Mouse (Mus musculus) MEL (cell line): ENCODE results near the gene Map3k4. TPM values are rescaled to one million over a fixed set of nuclear protein-coding genes. Genes with fewer than 3 reads are reported as not detected.

Experiments
- DNase-seq: peaks from one replicate; pipeline ENCODE4 v3.0.0; 2011; ENCODE audit warnings: low read depth, low spot score
- H3K27ac ChIP-seq: 2 replicates; pipeline ENCODE4 v1.5.1; 2012; ENCODE audit warnings: low read depth, mild to moderate bottlenecking, control low read depth, low read length, moderate library complexity; ENCODE audit not compliant: control insufficient read depth
- H3K27me3 ChIP-seq, 2 experiments: fragments of 150-350 bp in 1 of 2; sonication (generic) in 1 of 2; 2 replicates each; pipeline ENCODE4 v1.6.1; 2012; ENCODE audit warnings: low read length in 2 of 2, mild to moderate bottlenecking in 2 of 2, improper control_type of control experiment in 1 of 2, moderate library complexity in 1 of 2; ENCODE audit not compliant: insufficient read depth in 2 of 2, control insufficient read depth in 1 of 2
- H3K36me3 ChIP-seq, 2 experiments: 2 replicates each; pipeline ENCODE4 v1.6.1; 2012 to 2014; ENCODE audit warnings: low read length in 2 of 2, improper control_type of control experiment in 1 of 2, inconsistent platforms in 1 of 2, mild to moderate bottlenecking in 1 of 2; ENCODE audit not compliant: insufficient read depth in 2 of 2, control insufficient read depth in 1 of 2
- H3K4me1 ChIP-seq, 2 experiments: fragments of 150-350 bp in 1 of 2; sonication (generic) in 1 of 2; 2 replicates each; pipeline ENCODE4 v1.6.1; 2012; ENCODE audit warnings: low read length in 2 of 2, improper control_type of control experiment in 1 of 2, mild to moderate bottlenecking in 1 of 2; ENCODE audit not compliant: insufficient read depth in 2 of 2, control insufficient read depth in 1 of 2
- H3K4me3 ChIP-seq, 2 experiments: fragments of 150-350 bp in 1 of 2; sonication (generic) in 1 of 2; 2 replicates each; pipeline ENCODE4 v1.5.1; 2012; ENCODE audit warnings: low read depth in 2 of 2, low read length in 2 of 2, mild to moderate bottlenecking in 2 of 2, moderate library complexity in 2 of 2, control low read depth in 1 of 2, improper control_type of control experiment in 1 of 2; ENCODE audit not compliant: control insufficient read depth in 1 of 2, insufficient read depth in 1 of 2
- H3K79me2 ChIP-seq: 2 replicates; pipeline ENCODE4 v1.6.1; 2012; ENCODE audit warnings: mild to moderate bottlenecking, low read length, moderate library complexity; ENCODE audit not compliant: control insufficient read depth, poor library complexity, insufficient read depth
- H3K9ac ChIP-seq: 2 replicates; pipeline ENCODE4 v1.6.1; 2012; ENCODE audit warnings: low read depth, mild to moderate bottlenecking, control low read depth, low read length, moderate library complexity; ENCODE audit not compliant: control insufficient read depth, poor library complexity, severe bottlenecking
- H3K9me3 ChIP-seq: fragments of 150-350 bp; sonication (generic); replicated peaks from 2 replicates; pipeline ENCODE4 v1.6.1; 2012; ENCODE audit warnings: mild to moderate bottlenecking, low read length, improper control_type of control experiment, moderate library complexity; ENCODE audit not compliant: insufficient read depth
- CHD1 ChIP-seq: IDR thresholded peaks from 2 replicates; pipeline ENCODE4 v1.6.1; 2012; ENCODE audit warnings: low read depth, mild to moderate bottlenecking, inconsistent platforms, low read length, improper control_type of control experiment
- CHD2 ChIP-seq: IDR thresholded peaks from 2 replicates; pipeline ENCODE4 v1.6.1; 2011; ENCODE audit warnings: low read length, improper control_type of control experiment
- ELF1 ChIP-seq: IDR thresholded peaks from 2 replicates; pipeline ENCODE4 v1.6.1; 2014; ENCODE audit warnings: low read depth, mild to moderate bottlenecking, inconsistent platforms, low read length, improper control_type of control experiment, moderate library complexity
- EP300 ChIP-seq, 2 experiments: IDR thresholded peaks; 2 replicates each; pipeline ENCODE4 v1.6.1; 2011; ENCODE audit warnings: improper control_type of control experiment in 2 of 2, low read length in 2 of 2, low read depth in 1 of 2, mild to moderate bottlenecking in 1 of 2
- ETS1 ChIP-seq: IDR thresholded peaks from 2 replicates; pipeline ENCODE4 v1.6.1; 2012; ENCODE audit warnings: low read depth, mild to moderate bottlenecking, inconsistent platforms, low read length, improper control_type of control experiment, moderate library complexity
- GATA1 ChIP-seq: IDR thresholded peaks from 2 replicates; pipeline ENCODE4 v1.6.1; 2011; ENCODE audit warnings: low read depth, low read length, improper control_type of control experiment
- HCFC1 ChIP-seq: IDR thresholded peaks from 2 replicates; pipeline ENCODE4 v1.6.1; 2012; ENCODE audit warnings: low read depth, mild to moderate bottlenecking, inconsistent platforms, low read length, improper control_type of control experiment, moderate library complexity
- JUND ChIP-seq: IDR thresholded peaks from 2 replicates; pipeline ENCODE4 v1.6.1; 2011; ENCODE audit warnings: low read depth, mild to moderate bottlenecking, improper control_type of control experiment, low read length
- MAFK ChIP-seq: IDR thresholded peaks from 2 replicates; pipeline ENCODE4 v1.6.1; 2011; ENCODE audit warnings: low read depth, mild to moderate bottlenecking, low read length, improper control_type of control experiment, borderline replicate concordance
- MAX ChIP-seq: IDR thresholded peaks from 2 replicates; pipeline ENCODE4 v1.6.1; 2011; ENCODE audit warnings: low read length, improper control_type of control experiment
- MEF2A ChIP-seq: IDR thresholded peaks from 2 replicates; pipeline ENCODE4 v1.6.1; 2014; ENCODE audit warnings: low read depth, mild to moderate bottlenecking, inconsistent platforms, low read length, improper control_type of control experiment; ENCODE audit not compliant: poor library complexity, insufficient replicate concordance, severe bottlenecking; ENCODE audit errors: extremely low read depth
- MXI1 ChIP-seq: IDR thresholded peaks from 2 replicates; pipeline ENCODE4 v1.6.1; 2011; ENCODE audit warnings: mild to moderate bottlenecking, low read depth, low read length, improper control_type of control experiment
- MYB ChIP-seq: IDR thresholded peaks from 2 replicates; pipeline ENCODE4 v1.6.1; 2011; ENCODE audit warnings: mild to moderate bottlenecking, low read depth, low read length, improper control_type of control experiment
- MYC ChIP-seq: IDR thresholded peaks from 2 replicates; pipeline ENCODE4 v1.6.1; 2011; ENCODE audit warnings: low read depth, mild to moderate bottlenecking, low read length, improper control_type of control experiment, moderate library complexity
- NRF1 ChIP-seq: IDR thresholded peaks from 2 replicates; pipeline ENCODE4 v1.6.1; 2014; ENCODE audit warnings: low read depth, mild to moderate bottlenecking, inconsistent platforms, low read length, improper control_type of control experiment, moderate library complexity; ENCODE audit not compliant: poor library complexity, insufficient read depth, severe bottlenecking
- POLR2A ChIP-seq, 2 experiments: IDR thresholded peaks; 2 replicates each; pipeline ENCODE4 v1.6.1; 2011 to 2012; ENCODE audit warnings: low read length in 2 of 2, mild to moderate bottlenecking in 2 of 2, control low read depth in 1 of 2, improper control_type of control experiment in 1 of 2, low read depth in 1 of 2, moderate library complexity in 1 of 2; ENCODE audit not compliant: control insufficient read depth in 1 of 2, insufficient read depth in 1 of 2, poor library complexity in 1 of 2
- POLR2AphosphoS2 ChIP-seq: IDR thresholded peaks from 2 replicates; pipeline ENCODE4 v1.6.1; 2011; ENCODE audit warnings: low read length, improper control_type of control experiment
- RAD21 ChIP-seq: IDR thresholded peaks from 2 replicates; pipeline ENCODE4 v1.6.1; 2011; ENCODE audit warnings: mild to moderate bottlenecking, low read depth, low read length, improper control_type of control experiment
- SIN3A ChIP-seq: IDR thresholded peaks from 2 replicates; pipeline ENCODE4 v1.6.1; 2012; ENCODE audit warnings: low read length, improper control_type of control experiment, inconsistent platforms
- TAL1 ChIP-seq: IDR thresholded peaks from 2 replicates; pipeline ENCODE4 v1.6.1; 2012; ENCODE audit warnings: mild to moderate bottlenecking, inconsistent platforms, low read length, moderate library complexity, mixed read lengths
- UBTF ChIP-seq: IDR thresholded peaks from 2 replicates; pipeline ENCODE4 v1.6.1; 2012; ENCODE audit warnings: low read depth, mild to moderate bottlenecking, inconsistent platforms, low read length, improper control_type of control experiment, moderate library complexity, borderline replicate concordance; ENCODE audit not compliant: insufficient read depth
- USF1 ChIP-seq: IDR thresholded peaks from 2 replicates; pipeline ENCODE4 v1.6.1; 2014; ENCODE audit warnings: low read depth, mild to moderate bottlenecking, inconsistent platforms, low read length, improper control_type of control experiment, moderate library complexity
- USF2 ChIP-seq, 2 experiments: IDR thresholded peaks; 2 replicates each; pipeline ENCODE4 v1.6.1; 2011 to 2012; ENCODE audit warnings: improper control_type of control experiment in 2 of 2, low read length in 2 of 2, borderline replicate concordance in 1 of 2, inconsistent platforms in 1 of 2, low read depth in 1 of 2, mild to moderate bottlenecking in 1 of 2; ENCODE audit not compliant: insufficient read depth in 1 of 2
- ZC3H11A ChIP-seq: IDR thresholded peaks from 2 replicates; pipeline ENCODE4 v1.6.1; 2012; ENCODE audit warnings: low read depth, mild to moderate bottlenecking, inconsistent platforms, low read length, improper control_type of control experiment
- ZKSCAN1 ChIP-seq: IDR thresholded peaks from 2 replicates; pipeline ENCODE4 v1.6.1; 2012; ENCODE audit warnings: low read depth, mild to moderate bottlenecking, inconsistent platforms, low read length, improper control_type of control experiment, moderate library complexity
- ZNF384 ChIP-seq: IDR thresholded peaks from 2 replicates; pipeline ENCODE4 v1.6.1; 2012; ENCODE audit warnings: low read depth, mild to moderate bottlenecking, inconsistent platforms, low read length, improper control_type of control experiment
- polyA plus RNA-seq, 2 experiments: library from polyadenylated mRNA; stranded (reverse) in 1 of 2; unstranded in 1 of 2; fragments of >175 nt in 1 of 2; fragments of >200 nt in 1 of 2; gene quantifications; 2 replicates each; pipeline versions ENCODE4 v1.2.1 to v1.2.4; 2012; ENCODE audit warnings: low replicate concordance in 2 of 2, low read depth in 1 of 2; ENCODE audit not compliant: insufficient read length in 2 of 2, insufficient read depth in 1 of 2, missing spikeins in 1 of 2
- total RNA-seq: library from RNA; depleted of rRNA; stranded (reverse); fragments of 300-350 nt; gene quantifications from 2 replicates; pipeline ENCODE4 v1.2.3, GENCODE M21; 2012

The Map3k4 gene
- total and polyA plus RNA-seq, 3 experiments = 18.0 to 20.4 TPM; not detected in 1

DNA sequence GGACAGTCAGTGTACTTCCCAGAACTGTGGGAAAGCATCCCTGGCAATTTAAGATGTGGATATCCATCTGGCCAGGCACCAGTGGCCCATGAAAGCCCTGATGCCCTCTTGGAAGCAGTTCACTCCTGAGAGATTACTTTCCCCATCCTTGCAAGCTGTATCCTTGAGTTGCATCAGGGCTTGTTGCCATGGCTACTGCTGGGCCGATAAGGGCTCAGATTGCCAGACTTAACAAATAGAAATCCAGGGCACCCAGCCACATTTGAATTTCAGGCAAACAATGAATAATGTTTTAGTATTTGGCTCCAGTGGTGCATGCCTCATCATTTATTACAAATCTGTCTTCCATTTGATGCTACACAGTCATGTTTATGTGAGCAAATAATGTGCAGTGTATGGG lies 130.8 kb downstream of the Map3k4 start:
- H3K9ac ChIP-seq = no peak overlapping the region
- TF ChIP-seq CHD2 (no peak), ZKSCAN1 (no peak), MEF2A (no peak), USF1 (no peak), POLR2AphosphoS2 (no peak), EP300 (IDR thresholded peaks at IDR 0.05; ENCODE audit: low read depth in 1 of 2, low read length in 2 of 2) (no peak), POLR2A (IDR thresholded peaks at IDR 0.05; ENCODE audit: control insufficient read depth in 1 of 2, insufficient read depth in 1 of 2, low read depth in 1 of 2, low read length in 2 of 2, poor library complexity in 1 of 2) (no peak)
- TF ChIP-seq, all 39 proteins: peak for 0
- peaks cover 16 to 21% of the 10 kb centered on the region in 2 experiments for H3K4me1 ChIP-seq

DNA sequence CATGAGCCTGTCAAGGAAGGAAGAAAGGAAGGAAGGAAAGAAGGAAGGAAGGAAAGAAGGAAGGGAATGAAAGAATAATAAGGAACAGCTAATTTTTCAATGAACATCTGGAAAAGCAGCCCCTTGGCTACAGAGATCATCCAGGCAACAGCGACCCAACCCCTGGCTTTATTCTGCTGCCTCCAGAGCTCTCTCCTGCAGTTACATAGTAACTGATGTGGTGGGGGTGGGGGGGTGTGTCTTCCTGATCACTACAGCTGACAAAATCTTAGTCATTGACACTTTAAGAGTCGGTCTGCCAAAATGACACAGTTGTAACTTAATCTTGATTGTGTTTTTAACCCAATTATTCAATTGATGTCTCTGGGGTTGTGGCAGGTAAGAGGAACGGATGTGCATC lies 132.3 kb downstream of the Map3k4 start:
- peaks cover 0 to 21% of the 10 kb centered on the region in 2 experiments; a peak in 2 of 4 replicates for H3K36me3 ChIP-seq
- H3K4me3 ChIP-seq = no peak overlapping the region
- peak overlapping the region; percentile 58 for H3K27ac ChIP-seq
- no peak for DNase-seq
- TF ChIP-seq MAFK = no peak
- no peak for TF ChIP-seq MAX
- no peak for TF ChIP-seq RAD21
- no peak for TF ChIP-seq USF2 (IDR thresholded peaks at IDR 0.05; ENCODE audit: borderline replicate concordance in 1 of 2, insufficient read depth in 1 of 2, low read depth in 1 of 2, low read length in 2 of 2)
- TF ChIP-seq ZNF384 = no peak
- TF ChIP-seq ZC3H11A = no peak
- no peaks in the 10 kb centered on the region for H3K27me3 ChIP-seq
- peaks cover 16 to 21% of the 10 kb centered on the region in 2 experiments for H3K4me1 ChIP-seq
- H3K9me3 ChIP-seq = no peaks in the 10 kb centered on the region
- H3K9ac ChIP-seq = no peak overlapping the region; the same call in 1 of the 2 replicates
- no peaks in the 10 kb centered on the region for H3K79me2 ChIP-seq

More for the DNA sequence above, 130.8 kb downstream of the Map3k4 start:
- Histone ChIP-seq H3K36me3 (peaks cover 0 to 21% of the 10 kb centered on the region in 2 experiments; a peak in 2 of 4 replicates), H3K79me2 (no peaks in the 10 kb centered on the region), H3K4me3 (no peak overlapping the region), H3K27ac (no peak overlapping the region), H3K27me3 (no peaks in the 10 kb centered on the region), H3K9me3 (no peaks in the 10 kb centered on the region)
- DNase-seq = no peak

DNA sequence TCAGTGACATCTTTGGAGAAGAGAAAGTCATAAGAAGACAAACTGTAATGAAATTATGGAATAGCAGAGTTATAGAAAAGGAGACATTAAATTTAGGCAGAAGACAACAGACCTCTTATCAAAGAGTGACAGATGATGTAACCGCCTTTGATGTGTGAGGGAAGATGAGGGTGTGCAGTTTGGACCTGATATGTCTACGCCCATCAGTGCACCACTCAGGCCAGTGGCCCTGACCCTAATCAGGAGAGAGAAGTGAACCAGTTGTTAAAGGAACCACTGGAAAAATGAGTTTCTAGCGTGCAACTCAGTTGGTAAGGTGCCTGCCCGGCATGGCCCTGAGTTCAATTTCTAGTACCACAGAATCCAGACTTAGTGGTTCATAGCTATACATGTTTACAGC lies 132.7 kb downstream of the Map3k4 start:
- H3K36me3 ChIP-seq = peaks cover 0 to 21% of the 10 kb centered on the region in 2 experiments; a peak in 2 of 4 replicates
- peak; percentile 67 for DNase-seq
- H3K4me1 ChIP-seq = peaks cover 16 to 21% of the 10 kb centered on the region in 2 experiments
- no peak for TF ChIP-seq USF1
- peak; percentile 20; the same call in 1 of the 2 replicates for TF ChIP-seq TAL1
- TF ChIP-seq SIN3A = peak; percentile 41; the same call in 1 of the 2 replicates
- no peak for TF ChIP-seq NRF1
- TF ChIP-seq RAD21 = no peak
- TF ChIP-seq MXI1 = no peak
- TF ChIP-seq MYC = peak; percentile 17; the same call in 1 of the 2 replicates
- TF ChIP-seq GATA1 = peak; percentile 75
- TF ChIP-seq ETS1 = peak; percentile 68
- peak; percentile 69 for TF ChIP-seq MYB
- TF ChIP-seq UBTF = no peak
- TF ChIP-seq JUND = no peak
- no peak for TF ChIP-seq CHD1
- TF ChIP-seq HCFC1 = no peak
- no peak for TF ChIP-seq MEF2A
- no peak for TF ChIP-seq ELF1

More for the DNA sequence above, 132.7 kb downstream of the Map3k4 start:
- no peaks in the 10 kb centered on the region for H3K27me3 ChIP-seq
- H3K4me3 ChIP-seq = no peak overlapping the region
- H3K9ac ChIP-seq = no peak overlapping the region; the same call in 1 of the 2 replicates
- no peaks in the 10 kb centered on the region for H3K9me3 ChIP-seq
- H3K79me2 ChIP-seq = no peaks in the 10 kb centered on the region
- H3K27ac ChIP-seq = peak overlapping the region; percentile 58
